Mouse (Mus musculus) midbrain, embryonic 13.5 days (tissue): ENCODE results near the gene 6030468B19Rik. TPM values are rescaled to one million over a fixed set of nuclear protein-coding genes. Genes with fewer than 3 reads are reported as not detected.

Experiments used
- ATAC-seq: fragments of 200-750 bp; cut with Nextera tagmentation; 2 replicates; pipeline ENCODE4 v1.8.0; 2017; ENCODE audit warnings: mild to moderate bottlenecking, moderate TSS enrichment, moderate library complexity
- H3K27ac ChIP-seq: fragments of 300-500 bp; sonication (generic); 2 replicates; pipeline ENCODE4 v1.5.1; 2015; ENCODE audit warnings: inconsistent platforms, mild to moderate bottlenecking, moderate library complexity
- H3K27me3 ChIP-seq: fragments of 300-500 bp; sonication (generic); 2 replicates; pipeline ENCODE4 v1.6.1; 2015; ENCODE audit warnings: mild to moderate bottlenecking, inconsistent platforms
- H3K36me3 ChIP-seq: fragments of 300-500 bp; sonication (generic); 2 replicates; pipeline ENCODE4 v1.6.1; 2015; ENCODE audit warnings: mild to moderate bottlenecking, inconsistent platforms
- H3K4me1 ChIP-seq: fragments of 300-500 bp; sonication (generic); replicated peaks from 2 replicates; pipeline ENCODE4 v1.6.1; 2015; ENCODE audit warnings: inconsistent platforms
- H3K4me2 ChIP-seq: fragments of 300-500 bp; sonication (generic); replicated peaks from 2 replicates; pipeline ENCODE4 v1.6.1; 2015; ENCODE audit warnings: moderate library complexity, mild to moderate bottlenecking, inconsistent platforms
- H3K4me3 ChIP-seq: fragments of 300-500 bp; sonication (generic); replicated peaks from 2 replicates; pipeline ENCODE4 v1.5.1; 2015; ENCODE audit warnings: mild to moderate bottlenecking, inconsistent platforms
- H3K9ac ChIP-seq: fragments of 300-500 bp; sonication (generic); replicated peaks from 2 replicates; pipeline ENCODE4 v1.6.1; 2015; ENCODE audit warnings: mild to moderate bottlenecking, inconsistent platforms
- H3K9me3 ChIP-seq: fragments of 300-500 bp; sonication (generic); 2 replicates; pipeline ENCODE4 v1.6.1; 2016; ENCODE audit warnings: mild to moderate bottlenecking, inconsistent platforms
- WGBS: fragments of 180-500 bp; shearing (Covaris S2); methylation state at CpG from one replicate; pipeline ENCODE4 v1.1.7; 2015; 5-methylcytosine and 5-hydroxymethylcytosine counted together
- polyA plus RNA-seq: library from polyadenylated mRNA; unstranded; fragments of >200 nt; fragmentation: Nextera tagmentation; extraction: Ambion mirVana; gene quantifications from 2 replicates; pipeline ENCODE4 v1.2.1, GENCODE M21; 2015

The 6030468B19Rik gene
- polyA plus RNA-seq, 1 experiment from 2014 or later: not detected

DNA sequence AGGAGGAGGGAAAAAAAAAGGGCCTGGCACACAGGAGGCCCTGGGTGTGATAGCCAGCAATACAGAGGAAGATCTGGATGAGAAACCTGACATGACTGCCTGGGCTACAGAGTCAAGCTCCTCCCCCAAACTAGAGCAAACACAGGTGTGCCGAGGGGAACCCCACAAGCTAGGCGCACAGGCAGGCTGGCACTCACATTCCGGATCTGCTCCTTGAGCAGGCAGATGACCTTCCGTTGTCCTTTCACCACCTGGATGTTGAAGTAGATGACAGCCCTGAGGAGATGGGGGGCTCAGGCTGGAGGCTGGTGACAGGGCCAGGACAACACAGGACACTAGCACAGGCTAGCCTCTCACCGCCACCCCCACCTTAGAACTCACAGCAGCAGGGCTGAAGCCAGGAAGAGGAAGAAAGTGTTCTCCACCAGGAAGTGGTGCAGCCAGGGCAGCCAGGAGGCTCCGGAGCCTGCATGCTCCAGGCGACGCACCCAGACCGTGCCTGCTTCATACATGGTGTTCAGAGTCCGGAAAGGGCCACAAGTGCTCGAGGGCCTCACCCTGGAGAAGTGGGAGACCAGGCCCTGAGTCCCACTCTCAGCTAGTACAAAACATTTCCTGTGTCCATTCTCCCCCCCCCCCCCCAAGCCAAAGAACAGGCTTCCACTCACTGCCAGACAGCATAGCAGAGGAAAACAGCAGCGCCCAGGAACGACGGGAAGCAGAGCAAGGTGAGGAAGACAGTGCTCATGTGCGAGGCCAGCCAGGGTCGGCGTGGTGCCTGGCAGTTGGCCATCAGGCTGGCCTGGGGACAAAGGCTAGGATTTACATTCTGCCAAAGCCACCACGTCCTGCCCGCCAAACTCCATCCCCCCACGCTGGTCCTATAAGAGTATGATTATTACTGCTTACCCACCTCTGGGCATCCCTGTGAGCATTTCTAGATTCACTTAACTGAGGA, 28.5 kb upstream of the 6030468B19Rik start:
- WGBS: 81% methylated on average over 20 of the region's 20 CpGs
- Histone ChIP-seq H3K9me3 (no peaks in the 10 kb centered on the region), H3K36me3 (peaks cover 27% of the 10 kb centered on the region), H3K4me2 (no peak overlapping the region), H3K27me3 (no peaks in the 10 kb centered on the region), H3K4me3 (no peak overlapping the region), H3K27ac (0 out of 2 replicates have a peak overlapping the region, but pooled peaks have one; percentile 25), H3K9ac (no peak overlapping the region), H3K4me1 (peaks cover 10% of the 10 kb centered on the region; the same call in 1 of the 2 replicates)
- 0 out of 2 replicates have a peak, but pooled peaks have one; percentile 15 for ATAC-seq

DNA sequence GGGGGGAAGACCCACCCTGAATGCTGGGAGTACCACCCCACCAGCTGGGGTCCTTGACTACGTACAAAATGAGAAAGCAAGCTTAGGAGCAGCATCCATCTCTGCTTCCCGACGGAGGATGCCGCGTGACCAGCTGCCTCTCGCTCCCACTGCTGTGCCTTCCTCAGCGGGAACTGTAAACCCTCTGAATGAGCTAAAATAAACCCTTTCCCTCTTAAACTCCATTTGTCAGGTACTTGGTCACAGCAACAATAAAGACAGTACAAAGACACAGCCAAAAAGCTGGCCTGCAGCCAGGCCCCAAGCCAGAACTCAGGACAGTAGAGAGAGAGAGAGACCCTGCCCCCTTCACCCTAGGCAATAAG, 27.8 kb upstream of the 6030468B19Rik start:
- Histone ChIP-seq H3K36me3 (peaks cover 20% of the 10 kb centered on the region), H3K4me3 (no peak overlapping the region), H3K27me3 (no peaks in the 10 kb centered on the region), H3K4me1 (peaks cover 10% of the 10 kb centered on the region; the same call in 1 of the 2 replicates), H3K27ac (0 out of 2 replicates have a peak overlapping the region, but pooled peaks have one; percentile 25), H3K9me3 (no peaks in the 10 kb centered on the region), H3K4me2 (no peak overlapping the region), H3K9ac (no peak overlapping the region)
- 87% methylated on average over 7 of the region's 7 CpGs for WGBS
- ATAC-seq: no peak

DNA sequence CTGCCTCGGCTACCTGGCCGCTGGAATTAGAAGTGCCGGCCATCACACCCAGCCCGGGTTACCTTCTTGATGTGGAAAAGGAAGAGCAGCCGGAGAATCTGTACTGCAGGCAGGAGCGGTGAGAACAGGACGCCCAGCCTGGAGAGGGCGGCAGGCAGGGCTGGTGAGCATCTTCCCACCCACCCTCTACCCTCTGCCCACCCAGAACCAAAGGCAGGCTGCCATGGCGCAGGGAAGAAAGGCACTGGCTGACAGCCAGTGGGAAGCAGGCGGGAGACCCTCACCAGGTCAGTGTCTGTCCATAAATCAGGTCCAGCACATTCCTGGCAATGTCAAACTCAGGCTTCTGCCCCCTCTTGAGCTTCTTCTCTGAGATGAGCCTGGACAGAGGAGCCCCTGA, 27.1 kb upstream of the 6030468B19Rik start:
- Histone ChIP-seq H3K4me2 (no peak overlapping the region), H3K27me3 (no peaks in the 10 kb centered on the region), H3K4me1 (peaks cover 10% of the 10 kb centered on the region; the same call in 1 of the 2 replicates), H3K9ac (no peak overlapping the region), H3K27ac (no peak overlapping the region), H3K4me3 (no peak overlapping the region), H3K9me3 (no peaks in the 10 kb centered on the region), H3K36me3 (peaks cover 13% of the 10 kb centered on the region)
- ATAC-seq: no peak
- 90% methylated on average over 10 of the region's 10 CpGs for WGBS

DNA sequence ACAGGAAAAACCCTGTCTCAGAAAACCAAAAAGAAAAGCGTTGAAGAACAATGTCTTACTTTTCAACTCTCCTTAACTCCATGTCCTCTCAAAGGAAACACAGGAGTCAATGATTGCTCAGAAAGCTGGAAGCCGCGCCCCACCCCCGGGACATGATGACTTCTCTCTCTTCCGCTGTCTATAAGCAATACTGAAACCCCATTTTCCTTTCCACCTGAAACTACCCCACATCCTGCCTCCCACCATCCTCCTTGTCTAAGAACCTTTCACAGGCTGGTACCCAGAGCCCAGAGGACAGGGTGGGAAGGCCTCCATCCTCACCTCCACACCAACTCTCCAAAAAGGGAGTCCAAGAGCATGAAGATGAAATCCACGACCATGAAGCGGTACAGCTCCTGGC, 25.1 kb upstream of the 6030468B19Rik start:
- Histone ChIP-seq H3K27me3 (no peaks in the 10 kb centered on the region), H3K4me2 (no peak overlapping the region), H3K9ac (no peak overlapping the region), H3K9me3 (no peaks in the 10 kb centered on the region), H3K27ac (no peak overlapping the region), H3K4me1 (peaks cover 10% of the 10 kb centered on the region; the same call in 1 of the 2 replicates), H3K4me3 (no peak overlapping the region), H3K36me3 (no peaks in the 10 kb centered on the region)
- 95% methylated on average over 7 of the region's 7 CpGs for WGBS
- no peak for ATAC-seq

DNA sequence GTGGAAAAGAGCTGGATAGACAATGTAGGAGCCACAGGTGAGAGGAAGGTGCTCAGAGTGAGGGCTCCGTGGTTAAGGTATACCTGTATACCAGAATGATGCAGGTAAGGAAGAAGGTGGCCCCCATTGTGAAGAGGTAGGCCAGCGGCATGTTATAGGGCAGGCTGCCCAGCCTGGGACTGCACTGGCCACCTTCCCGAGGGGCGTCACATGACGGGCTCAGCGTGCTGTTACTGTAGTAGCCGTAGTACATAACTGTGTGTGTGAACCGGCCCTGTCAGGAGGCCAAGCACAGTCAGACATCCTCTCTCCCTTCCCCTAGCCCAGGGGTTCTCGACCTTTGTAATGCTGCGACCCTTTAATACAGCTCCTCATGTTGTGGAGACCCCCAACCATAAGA, 22.5 kb upstream of the 6030468B19Rik start:
- Histone ChIP-seq H3K27ac (no peak overlapping the region), H3K9me3 (no peaks in the 10 kb centered on the region), H3K27me3 (peaks cover 18% of the 10 kb centered on the region), H3K4me1 (peaks cover 10% of the 10 kb centered on the region), H3K4me2 (no peak overlapping the region), H3K36me3 (no peaks in the 10 kb centered on the region), H3K4me3 (no peak overlapping the region), H3K9ac (no peak overlapping the region)
- WGBS: 93% methylated on average over 10 of the region's 10 CpGs
- ATAC-seq: no peak

DNA sequence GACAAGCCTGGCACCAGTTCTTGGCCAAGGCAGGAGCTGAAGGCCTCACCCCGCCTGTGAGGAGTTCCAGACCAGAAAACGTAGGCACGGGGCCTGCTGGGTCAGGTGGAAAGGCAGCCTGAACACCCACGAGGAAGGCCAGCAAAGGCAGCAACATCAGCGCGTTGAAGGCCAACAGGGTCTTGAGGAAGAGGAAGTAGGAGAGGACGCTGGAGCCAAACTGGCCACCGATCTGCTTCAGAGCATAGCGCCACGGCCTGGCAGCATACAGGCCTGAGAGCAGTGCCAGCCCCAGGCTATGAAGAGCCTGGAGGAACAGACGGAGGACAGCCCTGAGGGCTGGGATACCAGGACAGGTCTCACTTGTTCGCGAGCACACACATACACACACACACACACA, 21.9 kb upstream of the 6030468B19Rik start:
- WGBS: 92% methylated on average over 13 of the region's 13 CpGs
- no peaks in the 10 kb centered on the region for H3K9me3 ChIP-seq
- ATAC-seq: no peak
- peaks cover 16% of the 10 kb centered on the region for H3K4me1 ChIP-seq
- no peaks in the 10 kb centered on the region for H3K36me3 ChIP-seq
- H3K4me3 ChIP-seq: no peak overlapping the region
- no peak overlapping the region for H3K27ac ChIP-seq
- no peak overlapping the region for H3K9ac ChIP-seq
- H3K27me3 ChIP-seq: peaks cover 24% of the 10 kb centered on the region
- H3K4me2 ChIP-seq: no peak overlapping the region

DNA sequence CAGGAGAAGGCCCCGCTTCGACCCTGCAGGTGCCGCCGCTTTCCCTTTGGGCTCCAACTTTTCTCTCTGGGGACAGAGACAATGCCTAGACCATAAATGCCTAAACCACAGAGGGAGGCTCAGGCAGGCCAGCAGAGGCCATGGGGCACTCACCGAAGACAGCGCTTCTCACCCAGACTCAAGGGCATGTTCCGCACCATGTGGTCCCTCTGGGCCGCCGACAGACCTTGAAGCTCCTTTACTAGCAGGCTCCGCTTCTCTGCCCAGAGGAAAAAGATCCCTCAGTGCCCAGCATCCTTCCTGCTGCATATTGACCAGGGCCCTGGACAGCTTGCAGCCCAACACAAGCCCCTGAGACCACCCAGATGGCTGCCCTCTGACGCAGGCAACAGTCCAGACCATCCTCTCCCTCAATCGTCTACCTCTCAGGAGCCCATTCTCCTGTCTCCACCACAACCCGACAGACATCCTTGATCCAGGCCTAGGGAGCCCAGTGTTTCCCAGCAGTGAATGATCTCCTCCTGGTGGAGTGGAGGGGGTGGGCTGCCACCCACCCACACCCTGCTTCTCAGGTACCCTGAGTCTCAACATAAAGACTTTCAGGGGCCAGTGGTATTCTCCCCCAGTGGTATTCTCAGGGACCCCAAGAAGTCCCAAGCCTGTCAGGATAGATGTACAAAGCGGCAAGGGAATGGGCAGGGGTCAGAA, 21.2 kb upstream of the 6030468B19Rik start:
- H3K36me3 ChIP-seq: no peaks in the 10 kb centered on the region
- H3K4me2 ChIP-seq: no peak overlapping the region
- WGBS: 90% methylated on average over 14 of the region's 14 CpGs
- no peaks in the 10 kb centered on the region for H3K9me3 ChIP-seq
- no peak for ATAC-seq
- no peak overlapping the region for H3K4me3 ChIP-seq
- H3K27me3 ChIP-seq: peaks cover 31% of the 10 kb centered on the region
- H3K27ac ChIP-seq: no peak overlapping the region
- peaks cover 23% of the 10 kb centered on the region for H3K4me1 ChIP-seq
- no peak overlapping the region for H3K9ac ChIP-seq

DNA sequence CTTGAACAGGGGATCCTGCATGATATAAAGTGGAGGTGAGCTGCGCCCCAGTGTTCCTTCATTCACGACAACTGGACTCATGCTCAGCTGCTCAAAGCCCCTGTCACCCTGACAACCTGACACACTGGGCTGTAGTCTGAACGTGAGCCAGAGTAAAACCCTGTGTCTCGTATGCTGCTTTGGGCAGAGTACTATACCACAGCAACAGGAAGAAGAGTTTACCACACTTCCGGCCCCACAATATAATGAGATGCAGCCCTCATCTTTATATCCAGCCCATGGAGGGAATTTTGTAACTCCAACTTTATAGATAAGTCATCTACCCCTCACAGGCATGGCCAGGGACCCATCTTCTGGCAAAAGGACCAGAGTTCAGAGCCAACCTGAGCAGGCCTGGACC, 20.3 kb upstream of the 6030468B19Rik start:
- 87% methylated on average over 5 of the region's 5 CpGs for WGBS
- Histone ChIP-seq H3K4me3 (no peak overlapping the region), H3K27ac (no peak overlapping the region)

DNA sequence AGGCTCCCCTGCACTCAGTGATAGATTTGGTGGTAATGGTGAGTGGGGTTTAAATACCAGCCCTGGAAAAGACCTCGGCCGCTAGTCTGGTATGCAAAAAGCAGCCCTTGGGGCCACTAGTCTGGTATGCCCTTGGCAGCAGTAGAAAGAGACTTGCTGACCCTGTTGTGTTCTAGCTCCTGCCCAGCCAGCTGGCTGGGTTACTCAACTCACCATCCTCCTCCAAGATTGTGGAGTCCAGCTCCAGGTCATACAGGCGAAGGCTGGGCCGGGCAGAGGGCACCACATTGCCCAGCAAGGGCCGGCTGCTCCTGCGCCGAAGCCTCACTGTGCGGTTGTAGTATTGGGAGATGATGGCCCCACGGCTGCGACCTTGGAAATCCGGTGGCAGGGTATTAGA, 19.4 kb upstream of the 6030468B19Rik start:
- no peak for ATAC-seq
- peaks cover 29% of the 10 kb centered on the region for H3K4me1 ChIP-seq
- no peak overlapping the region for H3K27ac ChIP-seq
- H3K4me2 ChIP-seq: no peak overlapping the region
- peaks cover 49% of the 10 kb centered on the region for H3K27me3 ChIP-seq
- H3K4me3 ChIP-seq: no peak overlapping the region
- H3K9ac ChIP-seq: no peak overlapping the region
- no peaks in the 10 kb centered on the region for H3K36me3 ChIP-seq
- H3K9me3 ChIP-seq: no peaks in the 10 kb centered on the region
- WGBS: 96% methylated on average over 11 of the region's 11 CpGs

More for the DNA sequence above, 20.3 kb upstream of the 6030468B19Rik start:
- Histone ChIP-seq H3K9me3 (no peaks in the 10 kb centered on the region), H3K4me2 (no peak overlapping the region), H3K9ac (no peak overlapping the region), H3K4me1 (peaks cover 25% of the 10 kb centered on the region), H3K36me3 (no peaks in the 10 kb centered on the region), H3K27me3 (peaks cover 40% of the 10 kb centered on the region)
- ATAC-seq: no peak

DNA sequence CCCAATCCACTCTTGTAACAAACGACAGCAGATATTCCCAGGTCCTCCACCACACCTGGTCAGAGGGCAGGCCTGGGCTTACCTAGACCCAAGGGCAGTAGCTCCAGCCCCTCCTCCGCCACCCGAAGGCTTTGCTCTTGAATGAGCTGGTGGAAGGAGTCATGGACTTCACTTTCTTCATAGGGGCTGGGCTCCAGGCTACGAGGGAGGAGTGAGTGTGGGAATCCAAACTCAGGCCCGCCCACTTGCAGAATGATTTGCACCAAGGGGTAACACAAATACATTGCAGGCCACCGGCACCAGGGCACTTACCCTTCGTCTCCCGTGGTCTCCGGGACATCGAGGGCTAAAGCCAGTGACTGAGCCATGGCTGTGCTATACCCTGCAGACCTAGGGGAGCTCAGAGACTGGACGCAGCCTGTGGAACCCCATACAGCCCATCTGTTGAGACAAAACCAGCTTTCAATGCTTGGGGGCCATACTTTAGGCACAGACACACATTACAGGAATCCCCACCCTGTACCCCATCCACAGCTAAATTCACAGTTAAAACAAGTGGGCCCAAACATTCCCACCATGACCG, 18.5 kb upstream of the 6030468B19Rik start:
- H3K4me2 ChIP-seq: peak overlapping the region; percentile 49; the same call in 1 of the 2 replicates
- peaks cover 37% of the 10 kb centered on the region for H3K4me1 ChIP-seq
- 0 out of 2 replicates have a peak overlapping the region, but pooled peaks have one; percentile 32 for H3K4me3 ChIP-seq
- no peaks in the 10 kb centered on the region for H3K36me3 ChIP-seq
- no peaks in the 10 kb centered on the region for H3K9me3 ChIP-seq
- peak overlapping the region; percentile 62 for H3K27ac ChIP-seq
- peaks cover 57% of the 10 kb centered on the region for H3K27me3 ChIP-seq
- no peak for ATAC-seq
- no peak overlapping the region for H3K9ac ChIP-seq
- WGBS: 77% methylated on average over 12 of the region's 12 CpGs

DNA sequence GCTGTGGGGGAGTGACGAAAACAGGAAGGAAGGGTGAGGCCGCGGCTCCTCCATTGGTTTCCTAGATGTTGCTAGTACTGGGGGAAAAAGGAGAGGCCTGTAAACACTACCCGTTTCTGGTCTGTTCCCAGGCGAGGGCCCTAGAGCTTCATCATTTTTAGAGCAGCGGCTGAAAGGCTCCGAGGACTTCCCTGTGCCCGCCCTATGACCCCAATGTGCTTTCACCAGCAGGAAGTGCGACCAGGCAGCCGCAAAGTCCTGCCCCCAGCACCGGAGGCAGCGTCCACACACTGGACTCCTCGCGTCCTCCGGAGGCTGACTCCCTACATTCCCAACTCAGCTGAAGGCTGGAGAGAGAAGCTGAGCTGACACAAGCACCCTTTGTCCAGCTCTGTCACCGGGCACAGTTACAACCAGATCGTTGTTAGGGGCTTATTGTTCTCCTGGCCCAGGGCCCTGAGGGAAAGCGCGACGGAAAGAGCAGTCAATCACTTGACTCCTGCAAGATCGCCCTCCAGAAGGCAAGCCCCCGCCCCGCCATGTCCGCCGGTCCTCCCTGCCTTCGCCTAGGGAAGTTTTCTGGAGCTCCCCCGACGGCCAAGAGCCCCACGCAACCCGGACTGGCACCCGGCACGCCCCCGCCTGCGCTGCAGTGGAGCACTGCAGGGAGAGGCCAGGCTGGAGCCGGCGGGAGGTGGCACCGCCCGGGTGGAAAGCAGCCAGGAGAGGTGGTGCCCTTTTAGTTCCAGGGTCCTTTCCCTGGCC, 17.8 kb upstream of the 6030468B19Rik start:
- Histone ChIP-seq H3K36me3 (no peaks in the 10 kb centered on the region), H3K27ac (peak overlapping the region; percentile 62), H3K4me2 (peak overlapping the region; percentile 49), H3K27me3 (peaks cover 64% of the 10 kb centered on the region), H3K9ac (peak overlapping the region; percentile 48; the same call in 1 of the 2 replicates), H3K9me3 (no peaks in the 10 kb centered on the region), H3K4me3 (peak overlapping the region; percentile 32), H3K4me1 (peaks cover 37% of the 10 kb centered on the region)
- ATAC-seq: peak; percentile 34
- 5% methylated on average over 38 of the region's 38 CpGs for WGBS
